Mouse (Mus musculus): ENCODE data around the gene Cdca3. TPM values are rescaled to one million over a fixed set of nuclear protein-coding genes. Genes with fewer than 3 reads are reported as not detected.

Cdca3 gene
- polyA plus RNA-seq, 1 experiment from 2014 or later = 16.9 TPM

DNA sequence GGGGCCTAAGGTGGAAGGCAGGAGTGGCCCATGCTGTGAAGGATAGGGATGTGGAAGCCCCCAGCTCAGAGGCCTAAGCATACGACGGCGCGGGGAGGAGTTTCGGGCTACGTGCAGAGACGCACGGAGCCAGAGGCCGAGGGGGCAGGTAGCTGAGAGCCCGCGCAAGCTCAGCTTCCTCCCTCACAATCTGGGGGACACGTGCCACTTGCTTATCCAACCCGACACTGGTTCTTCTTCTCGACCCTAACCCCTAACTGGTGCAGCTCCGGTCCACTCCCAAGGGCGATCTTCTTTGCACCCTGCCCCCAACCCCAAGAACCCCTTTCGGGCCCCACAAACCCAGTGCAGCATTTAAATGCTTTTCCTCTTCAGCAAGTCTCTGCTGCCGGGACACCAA lies 15.9 kb upstream of the Cdca3 start:
- H3K36me3 ChIP-seq (ENCODE audit: control insufficient read depth, insufficient read depth, low read length) = peaks cover 32% of the 10 kb centered on the region

DNA sequence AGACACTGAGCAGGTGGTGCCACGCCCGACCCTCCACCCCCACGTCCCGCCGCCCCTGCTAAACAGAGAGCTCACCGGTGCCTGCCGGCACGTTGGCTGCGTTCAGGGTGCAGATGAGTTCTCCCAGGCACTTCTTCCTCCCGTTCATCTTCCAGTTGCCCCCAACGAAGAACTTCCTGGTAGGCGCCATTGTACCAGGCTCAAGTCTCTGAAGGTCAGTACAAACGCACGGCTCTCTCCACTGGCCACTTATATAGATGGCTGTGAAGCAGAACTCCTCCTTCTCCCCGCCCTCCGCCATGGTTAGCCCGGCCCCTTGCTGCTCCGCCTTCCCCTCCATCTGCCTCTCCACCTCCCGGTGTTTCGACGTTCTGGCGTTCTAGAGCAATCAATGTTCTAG lies 15.4 kb upstream of the Cdca3 start, which contains the start of gene Tpi1:
Gene Tpi1 (minus strand): TSS at position 364 of the 400 bp plus-strand sequence.
- peak within 1 kb of the TSS; percentile 88 for H3K27ac ChIP-seq (ENCODE audit: low read depth, low read length)
- under 1% methylated on average over 22 of the region's 22 CpGs for WGBS
- H3K27me3 ChIP-seq (ENCODE audit: control insufficient read depth, insufficient read depth, low read length) = no peaks in the 10 kb centered on the region
- H3K4me3 ChIP-seq (ENCODE audit: low read depth, low read length) = peak within 1 kb of the TSS; percentile 62
- peak within 1 kb of the TSS; percentile 87 for H3K4me2 ChIP-seq (ENCODE audit: low read depth, low read length)
- peaks cover 26% of the 10 kb centered on the region for H3K4me1 ChIP-seq (ENCODE audit: control insufficient read depth, insufficient read depth, low read length)
- no peaks in the 10 kb centered on the region for H3K9me3 ChIP-seq (ENCODE audit: control insufficient read depth, low read length)
- ATAC-seq (ENCODE audit: low read depth) = peak; percentile 88
- peak within 1 kb of the TSS; percentile 75 for H3K9ac ChIP-seq (replicated peaks; ENCODE audit: low read depth, low read length)
- peaks cover 37% of the 10 kb centered on the region for H3K36me3 ChIP-seq (ENCODE audit: control insufficient read depth, insufficient read depth, low read length)

More for the DNA sequence above, 15.9 kb upstream of the Cdca3 start:
- H3K4me2 ChIP-seq (ENCODE audit: low read depth, low read length) = peak overlapping the region; percentile 87
- H3K27me3 ChIP-seq (ENCODE audit: control insufficient read depth, insufficient read depth, low read length) = no peaks in the 10 kb centered on the region
- H3K27ac ChIP-seq (ENCODE audit: low read depth, low read length) = peak overlapping the region; percentile 88
- under 1% methylated on average over 18 of the region's 18 CpGs for whole genome bisulfite sequencing
- peak overlapping the region; percentile 62 for H3K4me3 ChIP-seq (ENCODE audit: low read depth, low read length)
- H3K4me1 ChIP-seq (ENCODE audit: control insufficient read depth, insufficient read depth, low read length) = peaks cover 26% of the 10 kb centered on the region
- H3K9ac ChIP-seq (replicated peaks; ENCODE audit: low read depth, low read length) = peak overlapping the region; percentile 75
- no peaks in the 10 kb centered on the region for H3K9me3 ChIP-seq (ENCODE audit: control insufficient read depth, low read length)
- ATAC-seq (ENCODE audit: low read depth) = peak; percentile 81

DNA sequence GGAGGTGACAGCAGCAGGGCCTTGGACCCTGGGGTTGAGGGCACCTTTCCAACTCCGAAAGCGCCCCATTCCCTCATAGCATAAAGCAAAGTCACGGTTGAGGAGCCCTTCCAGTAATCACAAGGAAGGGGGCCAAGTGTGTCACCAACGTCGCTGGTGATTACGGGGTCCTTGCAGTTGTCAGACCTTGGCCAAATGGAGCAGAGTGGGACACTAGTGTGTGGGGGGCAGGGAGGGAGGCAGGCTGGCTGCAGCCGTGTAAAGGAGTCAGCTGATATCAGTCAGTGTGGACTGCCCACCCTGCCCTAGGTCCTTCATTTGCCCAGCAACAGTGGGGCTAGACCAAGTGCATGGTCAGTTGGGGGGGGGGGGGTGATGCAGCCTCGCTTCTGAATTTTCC lies 14.9 kb upstream of the Cdca3 start:
- Histone ChIP-seq H3K27ac (ENCODE audit: low read depth, low read length) (peak overlapping the region; percentile 88; the same call in 1 of the 2 replicates), H3K9me3 (ENCODE audit: control insufficient read depth, low read length) (no peaks in the 10 kb centered on the region), H3K36me3 (ENCODE audit: control insufficient read depth, insufficient read depth, low read length) (peaks cover 42% of the 10 kb centered on the region), H3K4me3 (ENCODE audit: low read depth, low read length) (peak overlapping the region; percentile 62; the same call in 1 of the 2 replicates), H3K9ac (replicated peaks; ENCODE audit: low read depth, low read length) (no peak overlapping the region), H3K27me3 (ENCODE audit: control insufficient read depth, insufficient read depth, low read length) (no peaks in the 10 kb centered on the region), H3K4me1 (ENCODE audit: control insufficient read depth, insufficient read depth, low read length) (peaks cover 24% of the 10 kb centered on the region), H3K4me2 (ENCODE audit: low read depth, low read length) (peak overlapping the region; percentile 87; the same call in 1 of the 2 replicates)
- ATAC-seq (ENCODE audit: low read depth) = peak; percentile 36
- WGBS = 33% methylated on average over 7 of the region's 8 CpGs

DNA sequence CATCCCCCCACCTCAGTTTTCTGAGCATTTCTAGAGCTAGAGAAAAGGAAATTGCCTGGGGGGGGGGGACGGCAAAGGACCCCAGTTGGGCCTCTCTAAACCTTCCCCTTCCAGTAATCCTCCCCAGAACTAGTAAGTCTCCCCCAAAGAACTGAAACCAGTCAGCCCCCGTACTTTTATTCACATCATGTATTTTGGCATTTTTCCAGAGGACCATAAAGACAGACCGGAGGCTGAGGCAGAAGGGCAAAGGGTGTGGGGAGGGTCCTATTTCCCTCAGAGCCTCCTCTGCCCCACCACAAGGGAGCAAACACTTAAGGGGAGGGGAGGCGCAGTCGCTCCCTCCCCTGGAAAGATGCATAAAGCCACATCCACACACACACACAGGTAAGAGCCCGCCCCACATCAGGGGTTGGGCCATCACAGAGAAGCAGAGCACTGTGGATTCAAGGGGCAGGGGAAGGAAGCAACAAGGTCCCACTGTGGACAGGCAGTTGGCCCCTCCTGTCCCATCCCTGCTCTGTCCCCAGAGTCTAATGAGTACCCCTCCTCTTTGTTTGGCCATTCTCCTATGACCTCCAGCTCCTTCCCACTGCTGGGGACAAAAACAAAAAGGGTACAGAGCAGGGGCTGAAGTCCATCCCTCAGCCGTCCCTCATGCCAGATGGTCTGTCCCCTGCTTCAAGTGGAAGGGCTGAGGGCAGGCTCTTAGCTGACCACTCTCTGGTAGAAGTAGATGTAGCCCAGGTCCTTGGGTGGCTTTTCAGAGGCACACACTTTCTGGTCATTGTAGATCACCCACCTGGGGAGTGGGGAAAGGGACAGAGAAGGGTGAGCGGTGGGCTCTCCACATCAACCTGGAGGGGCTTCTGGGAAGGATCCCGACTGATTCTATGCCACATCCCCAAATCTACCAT lies 14.2 kb upstream of the Cdca3 start:
- 59% methylated on average over 9 of the region's 9 CpGs for WGBS
- peaks cover 48% of the 10 kb centered on the region for H3K36me3 ChIP-seq (ENCODE audit: control insufficient read depth, insufficient read depth, low read length)
- no peak for ATAC-seq (ENCODE audit: low read depth)
- no peaks in the 10 kb centered on the region for H3K9me3 ChIP-seq (ENCODE audit: control insufficient read depth, low read length)
- H3K27ac ChIP-seq (ENCODE audit: low read depth, low read length) = no peak overlapping the region
- H3K4me1 ChIP-seq (ENCODE audit: control insufficient read depth, insufficient read depth, low read length) = peaks cover 17% of the 10 kb centered on the region
- H3K4me3 ChIP-seq (ENCODE audit: low read depth, low read length) = no peak overlapping the region
- no peaks in the 10 kb centered on the region for H3K27me3 ChIP-seq (ENCODE audit: control insufficient read depth, insufficient read depth, low read length)
- H3K4me2 ChIP-seq (ENCODE audit: low read depth, low read length) = no peak overlapping the region
- H3K9ac ChIP-seq (replicated peaks; ENCODE audit: low read depth, low read length) = no peak overlapping the region

DNA sequence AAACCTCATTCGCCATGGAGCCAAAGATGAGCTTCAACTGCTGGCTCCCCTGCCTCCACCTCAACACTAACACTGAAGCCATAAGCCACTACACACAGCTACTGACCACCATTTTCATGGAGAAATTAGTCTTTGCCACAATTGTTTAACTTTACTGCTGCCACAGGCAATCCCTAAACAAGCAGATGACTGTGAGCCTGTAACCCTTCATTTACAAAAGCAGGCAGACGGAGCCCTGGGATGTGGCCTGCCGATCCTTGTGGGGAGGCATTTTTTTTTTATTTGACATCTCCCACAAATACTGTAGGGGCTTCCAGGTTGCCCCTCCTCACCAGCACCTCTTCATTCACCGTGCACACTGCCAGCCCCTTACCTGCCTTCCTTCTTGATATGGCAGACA lies 12.7 kb upstream of the Cdca3 start:
- H3K36me3 ChIP-seq (ENCODE audit: control insufficient read depth, insufficient read depth, low read length) = peaks cover 58% of the 10 kb centered on the region

DNA sequence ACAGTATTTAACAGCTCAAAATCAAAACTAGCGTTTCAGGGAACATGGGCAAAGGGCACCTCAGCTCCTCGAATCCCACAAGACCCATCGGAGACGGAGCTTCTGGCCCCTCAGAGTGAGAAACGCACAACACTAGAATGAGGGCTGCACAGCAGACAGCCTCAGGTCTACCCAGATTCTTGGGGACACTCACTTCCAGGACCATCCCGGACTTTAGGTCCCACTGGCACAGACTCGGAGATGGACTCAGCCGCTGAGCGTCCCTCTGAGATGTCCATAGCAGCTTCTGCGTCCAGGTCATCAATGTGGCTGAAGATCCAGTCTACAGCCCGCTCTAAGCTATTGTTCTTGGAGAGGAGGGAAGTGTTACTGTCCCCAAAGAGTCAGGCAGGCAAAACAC lies 12.2 kb upstream of the Cdca3 start:
- H3K4me2 ChIP-seq (ENCODE audit: low read depth, low read length) = no peak overlapping the region
- WGBS = 95% methylated on average over 11 of the region's 11 CpGs
- no peak for ATAC-seq (ENCODE audit: low read depth)
- no peak overlapping the region for H3K27ac ChIP-seq (ENCODE audit: low read depth, low read length)
- no peaks in the 10 kb centered on the region for H3K9me3 ChIP-seq (ENCODE audit: control insufficient read depth, low read length)
- H3K36me3 ChIP-seq (ENCODE audit: control insufficient read depth, insufficient read depth, low read length) = peaks cover 58% of the 10 kb centered on the region
- H3K4me3 ChIP-seq (ENCODE audit: low read depth, low read length) = no peak overlapping the region
- H3K27me3 ChIP-seq (ENCODE audit: control insufficient read depth, insufficient read depth, low read length) = no peaks in the 10 kb centered on the region
- H3K9ac ChIP-seq (replicated peaks; ENCODE audit: low read depth, low read length) = no peak overlapping the region
- H3K4me1 ChIP-seq (ENCODE audit: control insufficient read depth, insufficient read depth, low read length) = peaks cover 15% of the 10 kb centered on the region

More for the DNA sequence above, 12.7 kb upstream of the Cdca3 start:
- ATAC-seq (ENCODE audit: low read depth) = no peak
- Histone ChIP-seq H3K4me1 (ENCODE audit: control insufficient read depth, insufficient read depth, low read length) (peaks cover 16% of the 10 kb centered on the region), H3K9me3 (ENCODE audit: control insufficient read depth, low read length) (no peaks in the 10 kb centered on the region), H3K27me3 (ENCODE audit: control insufficient read depth, insufficient read depth, low read length) (no peaks in the 10 kb centered on the region), H3K9ac (replicated peaks; ENCODE audit: low read depth, low read length) (no peak overlapping the region), H3K4me2 (ENCODE audit: low read depth, low read length) (no peak overlapping the region), H3K4me3 (ENCODE audit: low read depth, low read length) (no peak overlapping the region), H3K27ac (ENCODE audit: low read depth, low read length) (no peak overlapping the region)
- 94% methylated on average over 4 of the region's 4 CpGs for WGBS

DNA sequence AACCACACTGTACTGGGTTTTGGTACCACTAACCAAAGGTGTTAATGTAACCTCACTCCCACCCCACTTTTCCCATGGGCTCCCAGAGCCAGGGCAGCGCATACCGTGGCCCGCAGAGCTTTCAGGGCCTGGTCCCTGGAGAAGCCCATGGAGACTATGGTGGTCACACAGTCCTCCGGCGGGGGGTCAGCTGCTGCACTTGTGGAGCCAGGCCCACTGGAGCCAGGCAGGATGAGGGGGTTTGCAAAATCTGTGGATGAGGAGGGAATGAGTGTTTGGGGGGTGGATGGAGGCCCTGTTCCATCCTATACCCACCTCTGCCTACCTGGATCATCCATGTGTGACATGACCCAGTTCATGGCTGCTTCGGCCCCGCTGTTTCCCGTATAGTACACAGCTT lies 11.8 kb upstream of the Cdca3 start:
- Histone ChIP-seq H3K4me3 (ENCODE audit: low read depth, low read length) (no peak overlapping the region), H3K27me3 (ENCODE audit: control insufficient read depth, insufficient read depth, low read length) (no peaks in the 10 kb centered on the region), H3K9ac (replicated peaks; ENCODE audit: low read depth, low read length) (no peak overlapping the region), H3K36me3 (ENCODE audit: control insufficient read depth, insufficient read depth, low read length) (peaks cover 61% of the 10 kb centered on the region), H3K27ac (ENCODE audit: low read depth, low read length) (no peak overlapping the region), H3K4me2 (ENCODE audit: low read depth, low read length) (no peak overlapping the region), H3K4me1 (ENCODE audit: control insufficient read depth, insufficient read depth, low read length) (peaks cover 10% of the 10 kb centered on the region), H3K9me3 (ENCODE audit: control insufficient read depth, low read length) (no peaks in the 10 kb centered on the region)
- WGBS = 94% methylated on average over 8 of the region's 8 CpGs
- no peak for ATAC-seq (ENCODE audit: low read depth)

DNA sequence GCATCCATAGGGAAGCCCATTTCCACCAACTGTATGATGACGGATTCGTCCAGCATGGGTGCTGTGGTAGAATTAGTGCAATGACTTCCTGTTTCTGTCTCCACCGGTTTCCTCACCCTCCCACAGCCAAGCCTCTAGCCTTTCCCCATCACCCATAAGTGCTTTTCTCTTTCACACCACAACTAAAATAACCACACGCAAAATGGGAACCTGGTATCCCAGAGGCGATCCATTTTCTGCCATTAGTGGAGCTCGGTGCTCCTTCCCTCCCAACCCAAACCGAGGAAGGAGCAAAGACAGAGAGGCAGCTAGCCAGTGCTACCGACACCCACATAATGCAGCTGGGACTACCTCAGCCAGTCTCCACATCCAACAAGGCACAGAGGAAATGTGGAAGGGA lies 11.4 kb upstream of the Cdca3 start:
- peaks cover 66% of the 10 kb centered on the region for H3K36me3 ChIP-seq (ENCODE audit: control insufficient read depth, insufficient read depth, low read length)
- no peak overlapping the region for H3K27ac ChIP-seq (ENCODE audit: low read depth, low read length)
- WGBS = 96% methylated on average over 8 of the region's 8 CpGs
- H3K4me1 ChIP-seq (ENCODE audit: control insufficient read depth, insufficient read depth, low read length) = peaks cover 6% of the 10 kb centered on the region
- no peak overlapping the region for H3K9ac ChIP-seq (replicated peaks; ENCODE audit: low read depth, low read length)
- H3K4me3 ChIP-seq (ENCODE audit: low read depth, low read length) = no peak overlapping the region
- H3K27me3 ChIP-seq (ENCODE audit: control insufficient read depth, insufficient read depth, low read length) = no peaks in the 10 kb centered on the region
- no peak overlapping the region for H3K4me2 ChIP-seq (ENCODE audit: low read depth, low read length)
- ATAC-seq (ENCODE audit: low read depth) = no peak
- H3K9me3 ChIP-seq (ENCODE audit: control insufficient read depth, low read length) = no peaks in the 10 kb centered on the region

DNA sequence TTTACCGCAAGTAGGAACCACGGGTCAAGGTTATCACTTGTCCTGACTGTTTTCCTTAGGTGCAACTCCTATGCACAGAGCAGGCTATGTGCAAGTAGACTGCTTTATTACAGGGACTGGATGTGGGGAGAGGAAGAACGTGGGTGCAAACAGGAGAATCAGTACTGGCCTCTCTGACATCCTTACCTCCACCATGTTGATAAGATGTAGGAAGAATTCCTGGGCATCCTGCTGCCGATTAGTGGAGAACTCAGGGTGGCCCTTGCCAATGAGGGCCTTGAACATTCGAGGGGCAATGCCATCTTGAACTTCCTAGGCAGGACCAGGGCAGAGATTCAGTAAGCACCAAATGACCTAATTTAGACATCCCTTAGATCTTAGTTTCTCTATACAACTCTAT lies 8.5 kb upstream of the Cdca3 start:
- ATAC-seq (ENCODE audit: low read depth) = no peak
- Histone ChIP-seq H3K4me3 (ENCODE audit: low read depth, low read length) (no peak overlapping the region), H3K27me3 (ENCODE audit: control insufficient read depth, insufficient read depth, low read length) (no peaks in the 10 kb centered on the region), H3K4me1 (ENCODE audit: control insufficient read depth, insufficient read depth, low read length) (no peaks in the 10 kb centered on the region), H3K36me3 (ENCODE audit: control insufficient read depth, insufficient read depth, low read length) (peaks cover 92% of the 10 kb centered on the region), H3K9me3 (ENCODE audit: control insufficient read depth, low read length) (no peaks in the 10 kb centered on the region), H3K4me2 (ENCODE audit: low read depth, low read length) (no peak overlapping the region), H3K27ac (ENCODE audit: low read depth, low read length) (no peak overlapping the region), H3K9ac (replicated peaks; ENCODE audit: low read depth, low read length) (no peak overlapping the region)
- 96% methylated on average over 5 of the region's 5 CpGs for WGBS

Measured in neural tube, embryonic 14.5 days (tissue).